Mouse (Mus musculus) lung, postnatal 0 days (tissue): Measurements from ENCODE around the gene Ppp1r18. TPM values are rescaled to one million over a fixed set of nuclear protein-coding genes. Genes with fewer than 3 reads are reported as not detected.
A peak's percentile ranks its signal among the peaks of the same experiment; 100 is the strongest.

ENCODE experiments used
- ATAC-seq: fragments of 200-750 bp; cut with Nextera tagmentation; 2 replicates; pipeline ENCODE4 v1.8.0; 2017; ENCODE audit warnings: moderate library complexity
- DNase-seq: peaks from one replicate; pipeline ENCODE4 v3.0.0-alpha.2; 2016; ENCODE audit warnings: low spot score
- H3K27ac ChIP-seq: fragments of 300-500 bp; sonication (generic); 2 replicates; pipeline ENCODE4 v1.5.1; 2014; ENCODE audit warnings: antibody characterized with exemption, mild to moderate bottlenecking, low read length, mixed read lengths
- H3K27me3 ChIP-seq: fragments of 300-500 bp; sonication (generic); replicated peaks from 2 replicates; pipeline ENCODE4 v1.6.1; 2014; ENCODE audit warnings: low read length, mixed read lengths; ENCODE audit not compliant: insufficient read depth
- H3K36me3 ChIP-seq: fragments of 300-500 bp; sonication (generic); 2 replicates; pipeline ENCODE4 v1.6.1; 2014; ENCODE audit warnings: low read length, mixed read lengths; ENCODE audit not compliant: insufficient read depth
- H3K4me1 ChIP-seq: fragments of 300-500 bp; sonication (generic); 2 replicates; pipeline ENCODE4 v1.6.1; 2014; ENCODE audit warnings: antibody characterized with exemption, low read depth, low read length, mixed read lengths; ENCODE audit not compliant: insufficient read depth
- H3K4me2 ChIP-seq: fragments of 300-500 bp; sonication (generic); replicated peaks from 2 replicates; pipeline ENCODE4 v1.6.1; 2014; ENCODE audit warnings: low read depth, mild to moderate bottlenecking, low read length, moderate library complexity, mixed read lengths
- H3K4me3 ChIP-seq: fragments of 300-500 bp; sonication (generic); 2 replicates; pipeline ENCODE4 v1.5.1; 2014; ENCODE audit warnings: low read depth, low read length
- H3K9ac ChIP-seq: fragments of 300-500 bp; sonication (generic); replicated peaks from 2 replicates; pipeline ENCODE4 v1.6.1; 2014; ENCODE audit warnings: low read depth, mild to moderate bottlenecking
- H3K9me3 ChIP-seq: fragments of 300-500 bp; sonication (generic); 2 replicates; pipeline ENCODE4 v1.6.1; 2016; ENCODE audit warnings: low read length, mixed read lengths
- CTCF ChIP-seq: IDR thresholded peaks from 2 replicates; pipeline ENCODE4 v1.5.1; 2016; ENCODE audit warnings: antibody characterized with exemption, mild to moderate bottlenecking
- EP300 ChIP-seq: IDR thresholded peaks from 2 replicates; pipeline ENCODE4 v1.6.1; 2016; ENCODE audit warnings: antibody characterized with exemption, mild to moderate bottlenecking, control low read depth
- WGBS: fragments of 180-500 bp; shearing (Covaris S2); extraction: QIAGEN DNeasy Blood & Tissue Kit; methylation state at CpG from one replicate; pipeline ENCODE4 v1.1.7; 2014; 5-methylcytosine and 5-hydroxymethylcytosine counted together
- polyA plus RNA-seq: library from polyadenylated mRNA; unstranded; fragments of >200 nt; fragmentation: Nextera tagmentation; extraction: Ambion mirVana; gene quantifications from 2 replicates; pipeline ENCODE4 v1.2.1, GENCODE M21; 2015

The Ppp1r18 gene
- polyA plus RNA-seq, result 23.4 and 25.4 TPM in 2 replicates

GRCm38 (mm10) chr17:35865481-35866280 lies at the start of gene Ppp1r18:
Ppp1r18 (plus strand) TSS chr17:35865593.
- WGBS, result under 1% methylated on average over 37 of the region's 48 CpGs

GRCm38 (mm10) chr17:35815836-35816235 lies 49.6 kb upstream of the Ppp1r18 start:
- Histone ChIP-seq H3K9ac (no peak overlapping the region), H3K4me3 (no peak overlapping the region), H3K36me3 (no peaks in the 10 kb centered on the region), H3K27ac (peak overlapping the region; percentile 48), H3K9me3 (no peaks in the 10 kb centered on the region), H3K4me1 (peaks cover 43% of the 10 kb centered on the region), H3K27me3 (no peaks in the 10 kb centered on the region), H3K4me2 (no peak overlapping the region)
- ATAC-seq (no peak), DNase-seq (peak; percentile 16)
- TF ChIP-seq CTCF (no peak), EP300 (no peak; the same call in 1 of the 2 replicates)
- WGBS, result 44% methylated on average over 7 of the region's 7 CpGs

More at GRCm38 (mm10) chr17:35865481-35866280, at the start of gene Ppp1r18:
- peak; percentile 43 for ATAC-seq
- H3K9ac ChIP-seq, result peak within 1 kb of the TSS; percentile 68
- H3K27me3 ChIP-seq, result no peaks in the 10 kb centered on the region
- H3K9me3 ChIP-seq, result no peaks in the 10 kb centered on the region
- peak; percentile 88 for DNase-seq
- H3K4me2 ChIP-seq, result peak within 1 kb of the TSS; percentile 88
- peak within 1 kb of the TSS; percentile 51 for H3K4me3 ChIP-seq
- no peak for TF ChIP-seq CTCF
- TF ChIP-seq EP300, result no peak; the same call in none of the 2 replicates
- peak within 1 kb of the TSS; percentile 90 for H3K27ac ChIP-seq
- H3K36me3 ChIP-seq, result no peaks in the 10 kb centered on the region
- H3K4me1 ChIP-seq, result peaks cover 5% of the 10 kb centered on the region; the same call in 1 of the 2 replicates

GRCm38 (mm10) chr17:35816686-35817085 lies 48.7 kb upstream of the Ppp1r18 start:
- no peak for TF ChIP-seq CTCF
- peak; percentile 27; the same call in 1 of the 2 replicates for TF ChIP-seq EP300

GRCm38 (mm10) chr17:35817226-35817625 lies 48.2 kb upstream of the Ppp1r18 start:
- Histone ChIP-seq H3K4me3 (no peak overlapping the region), H3K9me3 (no peaks in the 10 kb centered on the region), H3K9ac (no peak overlapping the region), H3K4me1 (peaks cover 32% of the 10 kb centered on the region), H3K36me3 (no peaks in the 10 kb centered on the region), H3K4me2 (no peak overlapping the region), H3K27ac (peak overlapping the region; percentile 55), H3K27me3 (no peaks in the 10 kb centered on the region)
- TF ChIP-seq EP300 (no peak), CTCF (no peak)
- no peak for ATAC-seq
- WGBS, result 50% methylated on average over 10 of the region's 10 CpGs
- peak; percentile 49 for DNase-seq

More at GRCm38 (mm10) chr17:35816686-35817085, 48.7 kb upstream of the Ppp1r18 start:
- Histone ChIP-seq H3K4me3 (no peak overlapping the region), H3K4me1 (peaks cover 36% of the 10 kb centered on the region), H3K27ac (peak overlapping the region; percentile 48; the same call in 1 of the 2 replicates), H3K4me2 (no peak overlapping the region), H3K9ac (no peak overlapping the region), H3K36me3 (no peaks in the 10 kb centered on the region), H3K27me3 (no peaks in the 10 kb centered on the region), H3K9me3 (no peaks in the 10 kb centered on the region)
- DNase-seq, result peak; percentile 74
- no peak for ATAC-seq
- WGBS, result 30% methylated on average over 8 of the region's 14 CpGs

- Histone ChIP-seq H3K27me3 (no peaks in the 10 kb centered on the region), H3K9ac (no peak overlapping the region), H3K4me1 (peaks cover 18% of the 10 kb centered on the region), H3K9me3 (no peaks in the 10 kb centered on the region), H3K4me3 (no peak overlapping the region), H3K27ac (no peak overlapping the region), H3K36me3 (no peaks in the 10 kb centered on the region), H3K4me2 (no peak overlapping the region)
- TF ChIP-seq EP300, result no peak
- no peak for TF ChIP-seq CTCF
- DNase-seq (no peak), ATAC-seq (no peak)
- WGBS, result 83% methylated on average over 5 of the region's 5 CpGs
Observed at GRCm38 (mm10) chr17:35820111-35820510, 45.3 kb upstream of the Ppp1r18 start.
